Mouse (Mus musculus) liver, postnatal 0 days (tissue): ENCODE data around the gene Tmem135.

Experiments used
- CTCF ChIP-seq: sonication (generic); IDR thresholded peaks from 2 replicates; pipeline ENCODE4 v1.5.1; 2016; ENCODE audit warnings: antibody characterized with exemption, low read depth
- EP300 ChIP-seq: IDR thresholded peaks from 2 replicates; pipeline ENCODE4 v1.6.1; 2016; ENCODE audit warnings: antibody characterized with exemption, low read depth, mild to moderate bottlenecking

GRCm38 (mm10) chr7:89425803-89426725 lies 22.0 kb upstream of the Tmem135 start:
- TF ChIP-seq EP300, result no peak
- TF ChIP-seq CTCF, result no peak
